ENCODE assay signal across 19 mouse cellular contexts in the genomic region with DNA sequence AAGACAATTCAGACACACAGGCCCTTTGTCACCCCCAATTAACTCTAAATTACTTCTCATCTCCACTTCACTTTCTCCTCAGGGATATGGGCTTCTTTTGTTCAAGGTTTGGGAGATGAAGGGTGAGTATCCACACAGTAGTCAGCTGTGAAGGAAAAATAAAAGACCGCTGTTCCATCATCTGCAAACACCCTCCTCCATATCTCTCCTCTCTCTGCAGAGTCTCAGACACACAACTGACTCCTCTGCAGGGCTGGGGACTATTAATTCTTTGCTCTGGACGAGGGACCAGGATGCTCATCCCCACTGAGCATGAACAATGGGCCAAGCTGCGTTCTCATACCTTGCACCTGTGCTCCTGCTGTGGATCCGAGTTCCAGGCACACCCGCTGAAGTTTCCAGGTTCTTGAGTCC.
A peak's percentile ranks its signal among the peaks of the same experiment; 100 is the strongest.
DNase-seq lines count a peak whose midpoint lies in the region; ATAC-seq lines count a peak whose summit lies in the region.
"Had no signal": no experiment of that assay in that cellular context is flagged by ENCODE, and none has a peak within 500 bp of the region (broad histone marks: within the 10 kb centered on the region; RNA-seq: fewer than 3 reads in every experiment).

No protein-coding gene starts in this region.

- H3K9me3 ChIP-seq in neural tube, embryonic 13.5 days = no peaks in the 10 kb centered on the region
- H3K9me3 ChIP-seq: embryonic facial prominence, embryonic 13.5 days; forebrain, embryonic 15.5 days; heart, embryonic 12.5 days; hindbrain, embryonic 15.5 days had no signal

- H3K4me1 ChIP-seq in neural tube, embryonic 13.5 days (replicated peaks) = peaks cover 18% of the 10 kb centered on the region
- H3K4me1 ChIP-seq: embryonic facial prominence, embryonic 13.5 days; heart, embryonic 12.5 days had no signal

- H3K27ac ChIP-seq in neural tube, embryonic 13.5 days (replicated peaks) = 0 out of 2 replicates have a peak overlapping the region, but pooled peaks have one; percentile 13
- H3K27ac ChIP-seq: embryonic facial prominence, embryonic 13.5 days; forebrain, embryonic 15.5 days; heart, adult 2 months; hindbrain, embryonic 15.5 days had no signal

- no peak overlapping the region for H3K4me3 ChIP-seq in neural tube, embryonic 13.5 days
- H3K4me3 ChIP-seq: embryonic facial prominence, embryonic 13.5 days; forebrain, embryonic 15.5 days; heart, adult 2 months; heart, embryonic 12.5 days; hindbrain, embryonic 15.5 days had no signal

- H3K36me3 ChIP-seq in neural tube, embryonic 13.5 days = no peaks in the 10 kb centered on the region
- H3K36me3 ChIP-seq: embryonic facial prominence, embryonic 13.5 days; forebrain, embryonic 15.5 days; heart, embryonic 12.5 days; hindbrain, embryonic 15.5 days had no signal

- H3K27me3 ChIP-seq in neural tube, embryonic 13.5 days = no peaks in the 10 kb centered on the region
- H3K27me3 ChIP-seq: CH12.LX; embryonic facial prominence, embryonic 13.5 days; forebrain, embryonic 15.5 days; heart, embryonic 12.5 days; hindbrain, embryonic 15.5 days; Patski had no signal

- no peak overlapping the region for H3K9ac ChIP-seq in neural tube, embryonic 13.5 days
- H3K9ac ChIP-seq: embryonic facial prominence, embryonic 13.5 days; forebrain, embryonic 15.5 days; heart, embryonic 12.5 days; hindbrain, embryonic 15.5 days had no signal

- H3K4me2 ChIP-seq in neural tube, embryonic 13.5 days = no peak overlapping the region
- H3K4me2 ChIP-seq: embryonic facial prominence, embryonic 13.5 days; forebrain, embryonic 15.5 days; heart, embryonic 12.5 days; hindbrain, embryonic 15.5 days had no signal

- DNase-seq in neural tube, embryonic 10.5 days (ENCODE audit: extremely low spot score, low spot score) = no peak
- DNase-seq in ES-CJ7 (ENCODE audit: low read depth, low spot score) (peak; percentile 84), ZHBTc4 (ENCODE audit: low read depth, low spot score) (peak; percentile 82)
- DNase-seq in cerebellum, adult 18-20 months = no peak
- no peak for DNase-seq in ovary, postnatal 36 days (ENCODE audit: low spot score)
- DNase-seq: adrenal gland, postnatal 14 days; cerebellum, adult 11-12 months; cerebellum, adult 9-11 months; cerebellum, postnatal 36 days; gastrocnemius, postnatal 10 days; heart, adult 2 months had no signal

- WGBS in neural tube, embryonic 13.5 days = 13% methylated on average over 5 of the region's 5 CpGs

- no peak for ATAC-seq in neural tube, embryonic 13.5 days (ENCODE audit: low read depth)
- ATAC-seq: forebrain, embryonic 15.5 days; intestine, embryonic 16.5 days; Patski had no signal

Comparison
In these comparisons a context has a peak if more than half of its experiments do, and no peak if none do; other contexts are left out.
1. DNase-seq: peak in ES-CJ7 (single experiment) and ZHBTc4 (single experiment); none in neural tube, embryonic 10.5 days (single experiment), cerebellum, adult 18-20 months (0 of 2) and ovary, postnatal 36 days (single experiment).